Mouse (Mus musculus) A20 (cell line): ENCODE data around the gene Atp4b.

Source experiments
- DNase-seq: peaks from one replicate; pipeline ENCODE4 v3.0.0-alpha.2; 2011; ENCODE audit warnings: low read depth, low spot score

Atp4b gene

GRCm38 (mm10) chr8:13396725-13397124 lies at the start of gene Atp4b:
Gene Atp4b, minus strand, starts transcription at chr8:13396825.
- DNase-seq, result no peak

GRCm38 (mm10) chr8:13442152-13442551 lies 45.5 kb upstream of the Atp4b start:
- no peak for DNase-seq

- no peak for DNase-seq
Observed at GRCm38 (mm10) chr8:13437531-13437930, 40.9 kb upstream of the Atp4b start.

GRCm38 (mm10) chr8:13436052-13436451 lies 39.4 kb upstream of the Atp4b start:
- DNase-seq, result no peak

- DNase-seq, result no peak
Observed at GRCm38 (mm10) chr8:13434889-13435288, 38.3 kb upstream of the Atp4b start, which contains the start of gene Tmem255b. Gene Tmem255b, plus strand, starts transcription at chr8:13435189.

- no peak for DNase-seq
Observed at GRCm38 (mm10) chr8:13433130-13433529, 36.5 kb upstream of the Atp4b start.

- DNase-seq, result no peak
Observed at GRCm38 (mm10) chr8:13430866-13431265, 34.2 kb upstream of the Atp4b start.

GRCm38 (mm10) chr8:13430412-13430811 lies 33.8 kb upstream of the Atp4b start:
- no peak for DNase-seq

GRCm38 (mm10) chr8:13428156-13428555 lies 31.5 kb upstream of the Atp4b start:
- peak; percentile 5 for DNase-seq

GRCm38 (mm10) chr8:13427351-13427750 lies 30.7 kb upstream of the Atp4b start:
- DNase-seq, result no peak

- DNase-seq, result no peak
Observed at GRCm38 (mm10) chr8:13420970-13421369, 24.3 kb upstream of the Atp4b start.

- DNase-seq, result no peak
Observed at GRCm38 (mm10) chr8:13419111-13419639, 22.6 kb upstream of the Atp4b start.

GRCm38 (mm10) chr8:13415879-13416278 lies 19.3 kb upstream of the Atp4b start:
- DNase-seq, result no peak

- DNase-seq, result peak; percentile 7
Observed at GRCm38 (mm10) chr8:13413823-13414390, 17.3 kb upstream of the Atp4b start.

- peak; percentile 60 for DNase-seq
Observed at GRCm38 (mm10) chr8:13412891-13413558, 16.4 kb upstream of the Atp4b start.

GRCm38 (mm10) chr8:13411597-13411996 lies 15.0 kb upstream of the Atp4b start:
- peak; percentile 71 for DNase-seq

- no peak for DNase-seq
Observed at GRCm38 (mm10) chr8:13406011-13406410, 9.4 kb upstream of the Atp4b start.

GRCm38 (mm10) chr8:13404666-13405131 lies 8.1 kb upstream of the Atp4b start, which contains the start of gene Grk1:
Gene Grk1, plus strand, starts transcription at chr8:13405081.
- DNase-seq, result no peak

GRCm38 (mm10) chr8:13403517-13403916 lies 6.9 kb upstream of the Atp4b start:
- no peak for DNase-seq

GRCm38 (mm10) chr8:13393869-13394268 lies 2.8 kb downstream of the Atp4b start:
- no peak for DNase-seq

- DNase-seq, result no peak
Observed at GRCm38 (mm10) chr8:13388744-13389143, 7.9 kb downstream of the Atp4b start.

- peak; percentile 59 for DNase-seq
Observed at GRCm38 (mm10) chr8:13387728-13388127, 8.9 kb downstream of the Atp4b start.

- no peak for DNase-seq
Observed at GRCm38 (mm10) chr8:13386366-13386765, 10.3 kb downstream of the Atp4b start.
